Mouse (Mus musculus): ENCODE results near the gene Bola3. TPM values are rescaled to one million over a fixed set of nuclear protein-coding genes. Genes with fewer than 3 reads are reported as not detected.

Gene Bola3
- total and polyA plus RNA-seq, 2 experiments from 2014 or later, result 7.7 to 50.2 TPM

DNA sequence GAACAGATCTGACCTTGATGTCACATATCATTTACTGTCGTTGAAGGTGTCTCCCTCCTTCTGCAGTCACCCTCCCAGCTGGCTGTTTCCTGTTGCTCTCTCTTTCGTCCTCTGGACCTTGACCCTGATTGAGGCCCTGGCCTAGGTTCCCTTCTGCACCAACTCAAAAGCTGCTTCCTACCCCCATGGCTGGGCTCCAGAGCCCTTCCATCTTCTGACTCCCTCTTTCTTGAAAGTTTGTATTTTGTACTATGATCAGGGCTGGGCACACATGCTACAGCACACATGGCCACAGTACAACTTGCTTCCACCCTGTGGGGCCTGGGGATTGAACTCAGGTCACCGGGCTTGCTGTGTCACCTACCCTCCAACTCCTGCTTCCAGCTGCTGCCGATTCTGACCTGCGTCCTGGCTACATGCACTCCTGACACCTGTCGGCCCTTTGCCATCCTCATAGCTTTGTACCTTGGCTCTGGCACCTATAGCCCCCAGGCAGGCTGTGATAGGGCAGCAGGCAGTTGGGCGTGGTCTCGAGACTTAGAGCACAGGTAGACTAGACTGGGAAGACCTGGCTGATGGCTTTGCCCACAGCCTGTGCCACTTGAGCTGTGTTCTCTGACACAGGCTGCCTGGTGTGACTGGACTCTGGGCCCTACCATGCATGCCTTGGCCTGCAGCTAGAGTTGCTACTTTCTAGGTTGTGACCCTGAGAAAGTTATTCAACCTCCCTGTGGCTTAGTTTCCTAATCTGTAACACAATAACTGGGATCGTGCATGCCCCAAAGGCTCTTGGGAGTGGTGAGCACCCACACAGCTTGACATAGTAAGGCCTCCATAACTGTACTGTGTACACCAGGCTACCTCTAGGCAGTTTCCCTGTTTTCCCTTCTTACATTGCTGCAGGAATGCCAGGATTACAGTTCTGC lies 6.2 kb downstream of the Bola3 start:
- 91% methylated on average over 9 of the region's 9 CpGs for WGBS
- no peak for ATAC-seq
- no peak for TF ChIP-seq CTCF (IDR thresholded peaks at IDR 0.05; ENCODE audit: low read depth)

GRCm38 (mm10) chr6:83356569-83357138 lies 7.7 kb downstream of the Bola3 start:
- H3K9ac ChIP-seq, result no peak overlapping the region
- TF ChIP-seq CTCF (IDR thresholded peaks at IDR 0.05; ENCODE audit: low read depth), result peak; percentile 98
- no peak overlapping the region for H3K4me2 ChIP-seq (ENCODE audit: low read depth)
- H3K9me3 ChIP-seq (ENCODE audit: low read length), result no peaks in the 10 kb centered on the region
- WGBS, result 23% methylated on average over 7 of the region's 7 CpGs
- no peaks in the 10 kb centered on the region for H3K27me3 ChIP-seq (ENCODE audit: insufficient read depth, low read length)
- DNase-seq (peak; percentile 89), ATAC-seq (peak; percentile 80)
- no peak overlapping the region for H3K27ac ChIP-seq (ENCODE audit: low read depth, low read length)
- H3K4me3 ChIP-seq (ENCODE audit: low read depth, low read length), result no peak overlapping the region
- H3K4me1 ChIP-seq (ENCODE audit: insufficient read depth), result no peaks in the 10 kb centered on the region
- peaks cover 43% of the 10 kb centered on the region for H3K36me3 ChIP-seq (ENCODE audit: insufficient read depth)

More for the DNA sequence above, 6.2 kb downstream of the Bola3 start:
- H3K27me3 ChIP-seq (ENCODE audit: insufficient read depth, low read length), result no peaks in the 10 kb centered on the region
- H3K4me1 ChIP-seq (ENCODE audit: insufficient read depth), result no peaks in the 10 kb centered on the region
- H3K4me2 ChIP-seq (ENCODE audit: low read depth), result no peak overlapping the region
- peaks cover 40% of the 10 kb centered on the region for H3K36me3 ChIP-seq (ENCODE audit: insufficient read depth)
- H3K4me3 ChIP-seq (ENCODE audit: low read depth, low read length), result no peak overlapping the region
- no peak for DNase-seq
- no peaks in the 10 kb centered on the region for H3K9me3 ChIP-seq (ENCODE audit: low read length)
- no peak overlapping the region for H3K9ac ChIP-seq
- H3K27ac ChIP-seq (ENCODE audit: low read depth, low read length), result no peak overlapping the region

DNA sequence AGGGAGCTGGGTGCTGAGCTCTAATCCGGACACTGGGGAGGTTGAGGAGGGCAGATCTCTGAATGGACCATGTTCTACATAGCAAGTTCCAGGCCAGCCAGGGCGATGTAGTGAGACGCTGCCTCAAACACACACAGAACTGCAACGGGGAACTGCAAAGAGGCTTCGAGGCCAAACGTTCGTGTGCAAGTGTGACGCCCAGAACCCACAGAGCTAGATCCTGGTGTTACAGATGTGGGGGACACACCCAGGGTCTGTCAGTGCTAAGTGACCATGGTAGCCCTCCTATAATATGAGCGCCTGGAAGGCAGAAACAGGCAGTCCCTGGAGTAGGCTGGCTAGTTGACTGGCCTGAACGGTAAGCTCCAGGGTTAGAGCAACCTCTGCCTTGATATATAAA lies 8.5 kb downstream of the Bola3 start:
- H3K4me2 ChIP-seq (ENCODE audit: low read depth), result no peak overlapping the region
- 90% methylated on average over 10 of the region's 10 CpGs for WGBS
- ATAC-seq (no peak), DNase-seq (no peak)
- no peaks in the 10 kb centered on the region for H3K9me3 ChIP-seq (ENCODE audit: low read length)
- H3K36me3 ChIP-seq (ENCODE audit: insufficient read depth), result peaks cover 47% of the 10 kb centered on the region
- no peak overlapping the region for H3K27ac ChIP-seq (ENCODE audit: low read depth, low read length)
- no peaks in the 10 kb centered on the region for H3K27me3 ChIP-seq (ENCODE audit: insufficient read depth, low read length)
- TF ChIP-seq CTCF (IDR thresholded peaks at IDR 0.05; ENCODE audit: low read depth), result no peak
- H3K4me1 ChIP-seq (ENCODE audit: insufficient read depth), result no peaks in the 10 kb centered on the region
- no peak overlapping the region for H3K9ac ChIP-seq
- no peak overlapping the region for H3K4me3 ChIP-seq (ENCODE audit: low read depth, low read length)

GRCm38 (mm10) chr6:83361523-83362248 lies 12.7 kb downstream of the Bola3 start:
- no peak for ATAC-seq

DNA sequence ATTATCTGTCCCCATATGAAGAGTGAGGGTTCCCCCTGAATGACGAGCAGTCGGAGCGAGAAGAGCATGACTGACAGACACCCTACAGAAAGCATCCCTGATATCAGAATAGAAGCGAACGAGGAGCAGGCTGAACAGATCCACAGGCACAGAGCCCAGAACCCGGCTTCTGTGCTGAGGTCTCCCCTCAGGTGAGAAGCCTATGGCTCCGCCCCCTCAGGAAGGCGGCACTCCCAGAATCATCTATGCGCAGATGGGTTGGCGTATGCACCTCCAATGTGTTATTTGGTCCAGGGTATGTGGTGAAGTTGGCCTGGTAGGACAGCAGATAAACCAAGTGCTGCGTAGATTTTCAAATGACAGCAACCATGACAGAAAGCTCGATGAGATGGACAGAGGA lies 14.1 kb downstream of the Bola3 start:
- Histone ChIP-seq H3K9me3 (ENCODE audit: low read length) (no peaks in the 10 kb centered on the region), H3K9ac (no peak overlapping the region), H3K4me3 (ENCODE audit: low read depth, low read length) (no peak overlapping the region), H3K4me1 (ENCODE audit: insufficient read depth) (no peaks in the 10 kb centered on the region), H3K27ac (ENCODE audit: low read depth, low read length) (no peak overlapping the region), H3K4me2 (ENCODE audit: low read depth) (no peak overlapping the region), H3K27me3 (ENCODE audit: insufficient read depth, low read length) (no peaks in the 10 kb centered on the region), H3K36me3 (ENCODE audit: insufficient read depth) (peaks cover 49% of the 10 kb centered on the region)
- no peak for ATAC-seq
- TF ChIP-seq CTCF (IDR thresholded peaks at IDR 0.05; ENCODE audit: low read depth), result no peak
- 88% methylated on average over 12 of the region's 12 CpGs for WGBS
- DNase-seq, result no peak

More at GRCm38 (mm10) chr6:83361523-83362248, 12.7 kb downstream of the Bola3 start:
- H3K4me2 ChIP-seq (ENCODE audit: low read depth), result no peak overlapping the region
- H3K27me3 ChIP-seq (ENCODE audit: insufficient read depth, low read length), result no peaks in the 10 kb centered on the region
- no peak overlapping the region for H3K4me3 ChIP-seq (ENCODE audit: low read depth, low read length)
- WGBS, result 90% methylated on average over 11 of the region's 11 CpGs
- H3K4me1 ChIP-seq (ENCODE audit: insufficient read depth), result no peaks in the 10 kb centered on the region
- no peak overlapping the region for H3K9ac ChIP-seq
- H3K36me3 ChIP-seq (ENCODE audit: insufficient read depth), result peaks cover 37% of the 10 kb centered on the region
- H3K9me3 ChIP-seq (ENCODE audit: low read length), result no peaks in the 10 kb centered on the region
- no peak for DNase-seq
- no peak overlapping the region for H3K27ac ChIP-seq (ENCODE audit: low read depth, low read length)
- TF ChIP-seq CTCF (IDR thresholded peaks at IDR 0.05; ENCODE audit: low read depth), result no peak

DNA sequence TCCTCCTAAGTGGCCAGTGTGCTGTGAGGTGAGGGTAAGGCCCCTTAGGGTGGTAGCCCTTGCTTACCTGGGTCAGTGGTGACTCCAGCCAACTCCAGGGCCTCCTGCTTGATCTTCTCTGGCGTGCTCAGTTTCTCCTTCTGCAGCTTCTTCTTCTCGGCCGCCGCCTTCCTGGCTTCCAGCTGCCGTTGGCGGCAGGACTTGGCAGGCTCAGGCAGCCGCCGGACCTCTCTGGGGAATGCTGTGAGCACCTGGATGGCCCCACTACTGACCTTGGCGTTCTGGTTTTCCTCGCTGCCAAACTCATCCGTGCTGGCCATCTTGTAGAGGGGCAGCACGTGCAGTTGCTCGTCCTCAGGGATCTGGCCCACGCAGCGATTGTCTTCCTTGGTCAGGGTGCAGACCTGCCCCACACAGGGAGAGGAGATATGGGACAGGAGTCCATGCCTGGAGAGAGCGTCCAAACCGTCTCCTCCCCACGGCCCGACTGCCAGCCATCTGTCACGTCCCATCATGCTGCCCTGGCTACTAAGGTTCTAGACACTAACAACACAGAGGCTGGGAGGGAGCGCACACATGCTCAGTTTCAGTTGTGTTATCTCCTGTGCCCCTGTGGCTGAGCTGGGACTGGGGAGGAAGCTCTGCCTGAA lies 21.5 kb downstream of the Bola3 start:
- Histone ChIP-seq H3K27ac (ENCODE audit: low read depth, low read length) (no peak overlapping the region), H3K4me3 (ENCODE audit: low read depth, low read length) (no peak overlapping the region), H3K4me2 (ENCODE audit: low read depth) (no peak overlapping the region), H3K9me3 (ENCODE audit: low read length) (no peaks in the 10 kb centered on the region), H3K9ac (no peak overlapping the region), H3K27me3 (ENCODE audit: insufficient read depth, low read length) (no peaks in the 10 kb centered on the region), H3K4me1 (ENCODE audit: insufficient read depth) (no peaks in the 10 kb centered on the region), H3K36me3 (ENCODE audit: insufficient read depth) (peaks cover 91% of the 10 kb centered on the region)
- TF ChIP-seq CTCF (IDR thresholded peaks at IDR 0.05; ENCODE audit: low read depth), result no peak
- WGBS, result 91% methylated on average over 21 of the region's 21 CpGs
- ATAC-seq (no peak), DNase-seq (no peak)

Measured in forebrain, postnatal 0 days (tissue).